Mouse (Mus musculus) spleen, adult 2 months (tissue): Measurements from ENCODE around the gene Slfn3.

Source experiments
- CTCF ChIP-seq: fragments of 200-500 bp; IDR thresholded peaks from 2 replicates; pipeline ENCODE4 v1.5.1; 2011; ENCODE audit warnings: mild to moderate bottlenecking, inconsistent platforms; ENCODE audit not compliant: insufficient read depth, insufficient read length, insufficient replicate concordance; ENCODE audit errors: extremely low read depth
- POLR2A ChIP-seq: fragments of 200-500 bp; IDR thresholded peaks from 2 replicates; pipeline ENCODE4 v1.6.1; 2011; ENCODE audit warnings: low read depth, low read length, inconsistent platforms

DNA sequence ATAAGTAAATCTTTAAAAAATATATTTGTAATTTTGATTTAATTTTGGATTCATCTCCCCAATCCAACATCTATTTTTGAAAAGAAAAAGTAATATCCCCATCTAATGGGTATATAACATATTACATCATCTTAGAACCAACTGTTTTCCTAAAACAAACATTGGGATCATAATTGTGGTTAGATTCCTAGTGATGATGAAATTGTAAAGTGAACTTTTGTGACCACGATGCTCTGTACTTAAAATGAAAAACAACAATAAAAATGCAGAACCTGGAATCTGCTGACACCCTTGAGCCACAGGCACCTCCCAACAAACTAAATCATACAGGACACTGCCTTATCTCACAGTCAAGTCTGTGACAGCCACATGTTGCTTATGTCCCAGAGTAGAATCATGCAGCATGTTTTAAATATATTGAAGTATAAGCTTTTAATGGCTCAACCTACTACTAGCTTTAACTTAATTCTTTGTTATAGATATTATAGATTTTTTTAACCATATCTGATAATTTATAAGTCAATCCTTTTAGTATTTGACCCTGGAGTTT lies 30.3 kb downstream of the Slfn3 start:
- TF ChIP-seq POLR2A (no peak), CTCF (no peak)
